Mouse (Mus musculus): Measurements from ENCODE around the gene Fam205c.

Gene Fam205c

GRCm38 (mm10) chr4:42874134-42874533 is at the start of gene Fam205c:
TSS of gene Fam205c (minus strand) at chr4:42874234.
- DNase-seq (ENCODE audit: low read depth, low spot score): no peak

GRCm38 (mm10) chr4:42922461-42922860 is 48.4 kb upstream of the Fam205c start:
- no peak for DNase-seq (ENCODE audit: low read depth, low spot score)

- no peak for DNase-seq (ENCODE audit: low read depth, low spot score)
Measured at GRCm38 (mm10) chr4:42922056-42922455, 48.0 kb upstream of the Fam205c start.

- DNase-seq (ENCODE audit: low read depth, low spot score): no peak
Measured at GRCm38 (mm10) chr4:42921536-42921935, 47.5 kb upstream of the Fam205c start.

GRCm38 (mm10) chr4:42920726-42921125 is 46.7 kb upstream of the Fam205c start:
- DNase-seq (ENCODE audit: low read depth, low spot score): no peak

- DNase-seq (ENCODE audit: low read depth, low spot score): no peak
Measured at GRCm38 (mm10) chr4:42917402-42917774, 43.4 kb upstream of the Fam205c start.

- DNase-seq (ENCODE audit: low read depth, low spot score): peak; percentile 51
Measured at GRCm38 (mm10) chr4:42916617-42917401, 42.8 kb upstream of the Fam205c start, which contains the start of gene Phf24. TSS of gene Phf24 (plus strand) at chr4:42916660.

- no peak for DNase-seq (ENCODE audit: low read depth, low spot score)
Measured at GRCm38 (mm10) chr4:42915966-42916365, 41.9 kb upstream of the Fam205c start.

- DNase-seq (ENCODE audit: low read depth, low spot score): no peak
Measured at GRCm38 (mm10) chr4:42915311-42915710, 41.3 kb upstream of the Fam205c start.

- no peak for DNase-seq (ENCODE audit: low read depth, low spot score)
Measured at GRCm38 (mm10) chr4:42913391-42913790, 39.4 kb upstream of the Fam205c start.

GRCm38 (mm10) chr4:42904966-42905365 is 30.9 kb upstream of the Fam205c start:
- DNase-seq (ENCODE audit: low read depth, low spot score): no peak

GRCm38 (mm10) chr4:42904523-42904922 is 30.5 kb upstream of the Fam205c start:
- DNase-seq (ENCODE audit: low read depth, low spot score): no peak

GRCm38 (mm10) chr4:42903942-42904341 is 29.9 kb upstream of the Fam205c start:
- no peak for DNase-seq (ENCODE audit: low read depth, low spot score)

GRCm38 (mm10) chr4:42902730-42903129 is 28.7 kb upstream of the Fam205c start:
- DNase-seq (ENCODE audit: low read depth, low spot score): no peak

- DNase-seq (ENCODE audit: low read depth, low spot score): no peak
Measured at GRCm38 (mm10) chr4:42902174-42902573, 28.1 kb upstream of the Fam205c start.

GRCm38 (mm10) chr4:42900878-42901277 is 26.8 kb upstream of the Fam205c start:
- DNase-seq (ENCODE audit: low read depth, low spot score): no peak

GRCm38 (mm10) chr4:42898914-42899313 is 24.9 kb upstream of the Fam205c start:
- DNase-seq (ENCODE audit: low read depth, low spot score): no peak

- no peak for DNase-seq (ENCODE audit: low read depth, low spot score)
Measured at GRCm38 (mm10) chr4:42895118-42895517, 21.1 kb upstream of the Fam205c start.

- DNase-seq (ENCODE audit: low read depth, low spot score): no peak
Measured at GRCm38 (mm10) chr4:42891176-42891575, 17.1 kb upstream of the Fam205c start.

GRCm38 (mm10) chr4:42888806-42889205 is 14.8 kb upstream of the Fam205c start:
- DNase-seq (ENCODE audit: low read depth, low spot score): no peak

- no peak for DNase-seq (ENCODE audit: low read depth, low spot score)
Measured at GRCm38 (mm10) chr4:42886926-42887325, 12.9 kb upstream of the Fam205c start.

- no peak for DNase-seq (ENCODE audit: low read depth, low spot score)
Measured at GRCm38 (mm10) chr4:42880677-42880948, 6.6 kb upstream of the Fam205c start.

- no peak for DNase-seq (ENCODE audit: low read depth, low spot score)
Measured at GRCm38 (mm10) chr4:42879829-42880676, 6.0 kb upstream of the Fam205c start.

Measured in retina, postnatal 7 days (tissue).